Mouse (Mus musculus) embryonic fibroblast, embryonic 13.5 days (primary cell): Measurements from ENCODE around the gene Thtpa.

Experiments used
- CTCF ChIP-seq: IDR thresholded peaks from 2 replicates; pipeline ENCODE4 v1.5.1; 2011; ENCODE audit warnings: mild to moderate bottlenecking, control low read depth, low read length, moderate library complexity, borderline replicate concordance; ENCODE audit not compliant: insufficient read depth
- POLR2A ChIP-seq: IDR thresholded peaks from 2 replicates; pipeline ENCODE4 v1.6.1; 2011; ENCODE audit warnings: low read depth, mild to moderate bottlenecking, control low read depth, low read length, moderate library complexity

GRCm38 (mm10) chr14:55063117-55063516, 31.5 kb upstream of the Thtpa start:
- TF ChIP-seq CTCF (no peak), POLR2A (no peak)
